Mouse (Mus musculus) ES-E14 (cell line): ENCODE measurements around the gene Spata13. TPM values are rescaled to one million over a fixed set of nuclear protein-coding genes. Genes with fewer than 3 reads are reported as not detected.

Source experiments
- DNase-seq: peaks from one replicate; pipeline ENCODE4 v3.0.0-alpha.2; 2013; ENCODE audit warnings: low read depth, low spot score
- H3K27ac ChIP-seq: 2 replicates; pipeline ENCODE4 v1.5.1; 2012; ENCODE audit warnings: low read depth, mild to moderate bottlenecking, low read length, moderate library complexity, mixed read lengths; ENCODE audit not compliant: poor library complexity, insufficient read depth, severe bottlenecking
- H3K36me3 ChIP-seq: 2 replicates; pipeline ENCODE4 v1.6.1; 2012; ENCODE audit warnings: mild to moderate bottlenecking, low read length, moderate library complexity, mixed read lengths; ENCODE audit not compliant: control insufficient read depth, poor library complexity, insufficient read depth, severe bottlenecking
- H3K4me1 ChIP-seq, 2 experiments: fragments of 150-350 bp in 1 of 2; sonication (generic) in 1 of 2; 2 replicates each; pipeline ENCODE4 v1.6.1; 2012; ENCODE audit warnings: low read length in 2 of 2, mild to moderate bottlenecking in 1 of 2, mixed read lengths in 1 of 2; ENCODE audit not compliant: control insufficient read depth in 2 of 2, insufficient read depth in 2 of 2, poor library complexity in 1 of 2
- H3K4me3 ChIP-seq, 2 experiments: fragments of 150-350 bp in 1 of 2; sonication (generic) in 1 of 2; 2 replicates each; pipeline ENCODE4 v1.5.1; 2012; ENCODE audit warnings: low read length in 2 of 2, low read depth in 1 of 2, mild to moderate bottlenecking in 1 of 2, mixed read lengths in 1 of 2; ENCODE audit not compliant: insufficient read depth in 1 of 2, poor library complexity in 1 of 2, severe bottlenecking in 1 of 2
- H3K9ac ChIP-seq: 2 replicates; pipeline ENCODE4 v1.6.1; 2012; ENCODE audit warnings: low read depth, mild to moderate bottlenecking, low read length, mixed read lengths; ENCODE audit not compliant: poor library complexity, insufficient read depth, severe bottlenecking
- H3K9me3 ChIP-seq: fragments of 150-350 bp; sonication (generic); 2 replicates; pipeline ENCODE4 v1.6.1; 2012; ENCODE audit warnings: low read depth, mild to moderate bottlenecking, low read length; ENCODE audit not compliant: control insufficient read depth, insufficient read depth
- CHD2 ChIP-seq: IDR thresholded peaks from 2 replicates; pipeline ENCODE4 v1.6.1; 2014; ENCODE audit warnings: mild to moderate bottlenecking, low read depth, low read length, inconsistent platforms
- HCFC1 ChIP-seq: IDR thresholded peaks from 2 replicates; pipeline ENCODE4 v1.6.1; 2012; ENCODE audit warnings: low read length, inconsistent platforms, borderline replicate concordance; ENCODE audit not compliant: insufficient read depth
- MAFK ChIP-seq: IDR thresholded peaks from 2 replicates; pipeline ENCODE4 v1.6.1; 2014; ENCODE audit warnings: mild to moderate bottlenecking, low read depth, low read length, inconsistent platforms; ENCODE audit not compliant: insufficient read depth
- ZC3H11A ChIP-seq: IDR thresholded peaks from 2 replicates; pipeline ENCODE4 v1.6.1; 2012; ENCODE audit warnings: low read depth, mild to moderate bottlenecking, inconsistent platforms, low read length, borderline replicate concordance
- ZNF384 ChIP-seq: IDR thresholded peaks from 2 replicates; pipeline ENCODE4 v1.6.1; 2012; ENCODE audit warnings: low read depth, low read length, inconsistent platforms
- in situ Hi-C, 2 experiments: fragments of 600-800 bp; cut with MboI; formaldehyde crosslinking; loops; one replicate each; pipeline ENCODE4 v1.15.1; 2025; ENCODE audit warnings: low sequenced_read_pairs in 2 of 2, inconsistent platforms in 1 of 2; ENCODE audit not compliant: unreplicated experiment in 2 of 2
- total RNA-seq: library from RNA; depleted of rRNA; stranded (reverse); fragments of 300-350 nt; gene quantifications from 2 replicates; pipeline ENCODE4 v1.2.3, GENCODE M21; 2012; rRNA removed

Spata13 gene
- total RNA-seq, 1 experiment = 14.9 TPM

DNA sequence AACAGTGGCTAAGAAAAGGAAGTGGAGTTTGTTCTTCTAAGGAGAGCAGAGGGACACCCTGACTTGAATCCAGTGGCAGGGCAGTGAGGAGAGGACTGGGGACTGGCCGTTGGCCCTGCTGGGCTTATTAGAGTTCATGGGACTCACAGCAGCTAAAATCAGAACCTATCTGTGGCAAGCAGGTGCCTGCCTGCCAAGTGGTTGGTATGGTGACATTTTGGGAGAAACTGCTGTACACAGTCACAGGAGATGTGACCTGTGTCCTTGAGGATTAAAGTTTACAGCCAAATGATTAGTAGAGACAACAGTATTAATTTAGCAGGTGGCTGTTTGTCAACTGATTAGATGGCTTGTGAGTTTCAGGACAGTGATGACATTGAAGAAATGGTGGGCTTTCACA, 172.1 kb downstream of the Spata13 start:
- no peak overlapping the region for H3K27ac ChIP-seq
- peaks cover 14% of the 10 kb centered on the region; the same call in 1 of the 2 replicates for H3K36me3 ChIP-seq

DNA sequence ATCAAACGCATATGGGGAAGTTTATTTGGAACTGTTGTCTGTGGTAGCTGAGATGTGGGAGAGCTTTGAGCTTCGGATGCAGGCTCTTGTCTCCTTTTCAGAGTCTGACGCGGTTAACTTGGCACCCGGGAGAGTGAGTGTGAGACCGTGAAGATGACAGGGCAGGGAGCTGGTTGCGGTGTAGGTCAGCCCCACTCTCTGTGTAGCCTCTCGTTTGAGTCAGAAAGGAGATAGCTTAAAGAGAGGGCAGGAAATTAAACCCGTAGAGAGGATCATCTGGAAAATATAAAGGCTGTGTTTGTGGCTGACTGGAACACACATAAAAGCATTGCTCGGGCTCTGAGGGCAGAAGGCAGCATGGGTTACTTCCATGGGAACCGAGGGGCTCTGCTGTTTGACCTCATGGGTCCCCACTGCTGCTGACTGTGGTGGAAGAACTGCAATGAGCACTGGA, 173.1 kb downstream of the Spata13 start:
- Histone ChIP-seq H3K27ac (no peak overlapping the region), H3K4me1 (peaks cover 0 to 3% of the 10 kb centered on the region in 2 experiments; a peak in 1 of 4 replicates), H3K9ac (no peak overlapping the region), H3K4me3 (no peak overlapping the region), H3K36me3 (peaks cover 9% of the 10 kb centered on the region; the same call in 1 of the 2 replicates), H3K9me3 (no peaks in the 10 kb centered on the region)
- no peak for DNase-seq
- in situ Hi-C loops = loop anchor here in 1 of 2 experiments (5.0 kb wide), 1 partner anchor 305 kb away; no protein-coding TSS in a partner anchor
- no peak for TF ChIP-seq CHD2
- TF ChIP-seq ZNF384 = no peak
- TF ChIP-seq HCFC1 = no peak
- no peak for TF ChIP-seq MAFK
- TF ChIP-seq ZC3H11A = no peak

More for the DNA sequence above, 172.1 kb downstream of the Spata13 start:
- in situ Hi-C loops = loop anchor here in 1 of 2 experiments (5.0 kb wide), 1 partner anchor 306 kb away; no protein-coding TSS in a partner anchor
- H3K9ac ChIP-seq = no peak overlapping the region
- no peaks in the 10 kb centered on the region for H3K9me3 ChIP-seq
- no peak for DNase-seq
- no peak overlapping the region for H3K4me3 ChIP-seq
- H3K4me1 ChIP-seq = peaks cover 0 to 3% of the 10 kb centered on the region in 2 experiments; a peak in 1 of 4 replicates
- TF ChIP-seq HCFC1 = no peak
- TF ChIP-seq ZNF384 = no peak
- no peak for TF ChIP-seq ZC3H11A
- no peak for TF ChIP-seq CHD2
- TF ChIP-seq MAFK = no peak

DNA sequence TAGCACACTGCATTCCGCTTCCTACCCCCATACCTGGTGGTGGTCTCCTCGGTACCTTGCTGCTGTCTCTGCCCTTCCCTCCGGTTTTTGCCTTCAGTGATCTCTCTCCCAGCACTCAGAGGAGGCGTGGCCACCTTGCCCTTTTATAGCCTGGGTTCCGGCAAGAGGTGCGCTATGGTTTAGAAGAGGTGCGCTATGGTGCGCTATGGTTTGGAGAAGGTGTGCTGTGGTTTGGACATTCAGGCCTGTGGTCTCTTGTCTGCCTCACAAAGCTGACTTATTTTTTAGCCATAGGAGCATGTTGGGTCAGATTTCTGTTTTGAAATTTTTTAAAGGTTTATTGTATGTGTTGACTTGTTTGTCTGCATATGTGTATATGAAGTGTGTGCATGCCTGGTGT, 176.1 kb downstream of the Spata13 start:
- Histone ChIP-seq H3K4me1 (no peaks in the 10 kb centered on the region), H3K27ac (no peak overlapping the region), H3K9ac (no peak overlapping the region), H3K4me3 (no peak overlapping the region), H3K36me3 (peaks cover 4% of the 10 kb centered on the region; the same call in 1 of the 2 replicates), H3K9me3 (no peaks in the 10 kb centered on the region)
- in situ Hi-C loops = loop anchor here in 1 of 2 experiments (5.0 kb wide), 1 partner anchor 302 kb away; no protein-coding TSS in a partner anchor
- TF ChIP-seq MAFK (no peak), CHD2 (no peak), HCFC1 (no peak), ZNF384 (no peak), ZC3H11A (no peak)
- no peak for DNase-seq

DNA sequence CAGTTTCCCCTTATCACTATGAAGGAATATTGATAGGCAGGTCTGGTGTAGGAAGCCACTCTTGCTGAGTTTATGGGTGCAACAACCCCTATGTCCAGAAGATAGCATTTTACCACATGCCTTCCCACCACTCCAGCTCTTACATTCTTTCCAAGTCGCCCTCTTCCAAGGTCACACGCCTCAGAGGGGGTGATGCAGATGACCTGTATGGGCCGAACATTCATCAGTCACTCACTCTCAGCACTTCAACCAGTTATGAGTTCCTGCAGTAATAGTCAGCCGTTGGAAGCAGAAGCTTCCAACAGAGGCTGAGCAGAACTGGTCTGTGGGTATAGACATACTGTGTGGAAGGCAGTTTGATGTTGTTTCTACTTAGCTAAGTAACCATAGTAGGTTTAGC, 177.7 kb downstream of the Spata13 start:
- no peaks in the 10 kb centered on the region for H3K4me1 ChIP-seq
- in situ Hi-C loops = no loop called here
- H3K9me3 ChIP-seq = no peaks in the 10 kb centered on the region
- H3K27ac ChIP-seq = no peak overlapping the region
- peaks cover 2% of the 10 kb centered on the region; the same call in 1 of the 2 replicates for H3K36me3 ChIP-seq
- no peak for TF ChIP-seq ZNF384
- TF ChIP-seq MAFK = no peak
- TF ChIP-seq CHD2 = no peak
- TF ChIP-seq ZC3H11A = no peak
- TF ChIP-seq HCFC1 = no peak
- H3K4me3 ChIP-seq = no peak overlapping the region
- DNase-seq = no peak
- no peak overlapping the region for H3K9ac ChIP-seq

Other genes starting within 250 kb of the Spata13 start
- gene C1qtnf9, start 134.1 kb downstream of the Spata13 start, total RNA-seq = 0.49 and 0.90 TPM in 2 replicates
- gene Mipep, start 150.6 kb downstream of the Spata13 start, total RNA-seq = 7.9 and 17.3 TPM in 2 replicates